Mouse (Mus musculus) liver, embryonic 16.5 days (tissue): ENCODE data around the gene Pcif1. TPM values are rescaled to one million over a fixed set of nuclear protein-coding genes. Genes with fewer than 3 reads are reported as not detected.

ENCODE experiments used
- ATAC-seq: fragments of 200-750 bp; cut with Nextera tagmentation; 2 replicates; pipeline ENCODE4 v1.8.0; 2017; ENCODE audit warnings: low read depth, mild to moderate bottlenecking, moderate number of reproducible peaks, moderate library complexity
- H3K27ac ChIP-seq: fragments of 300-500 bp; sonication (generic); 2 replicates; pipeline ENCODE4 v1.5.1; 2014; ENCODE audit warnings: mild to moderate bottlenecking, low read length
- H3K27me3 ChIP-seq: fragments of 300-500 bp; sonication (generic); 2 replicates; pipeline ENCODE4 v1.6.1; 2014; ENCODE audit warnings: low read depth, low read length, mixed read lengths; ENCODE audit not compliant: control insufficient read depth, insufficient read depth
- H3K36me3 ChIP-seq: fragments of 300-500 bp; sonication (generic); 2 replicates; pipeline ENCODE4 v1.6.1; 2014; ENCODE audit warnings: mild to moderate bottlenecking; ENCODE audit not compliant: control insufficient read depth, insufficient read depth
- H3K4me1 ChIP-seq: fragments of 300-500 bp; sonication (generic); 2 replicates; pipeline ENCODE4 v1.6.1; 2014; ENCODE audit warnings: low read depth, low read length, mixed read lengths; ENCODE audit not compliant: control insufficient read depth
- H3K4me2 ChIP-seq: fragments of 300-500 bp; sonication (generic); 2 replicates; pipeline ENCODE4 v1.6.1; 2014; ENCODE audit warnings: low read depth, low read length, mixed read lengths
- H3K4me3 ChIP-seq: fragments of 300-500 bp; sonication (generic); 2 replicates; pipeline ENCODE4 v1.5.1; 2014; ENCODE audit warnings: low read depth, mild to moderate bottlenecking, low read length
- H3K9ac ChIP-seq: fragments of 300-500 bp; sonication (generic); 2 replicates; pipeline ENCODE4 v1.6.1; 2014; ENCODE audit warnings: low read depth, low read length
- H3K9me3 ChIP-seq: fragments of 300-500 bp; sonication (generic); replicated peaks from 2 replicates; pipeline ENCODE4 v1.6.1; 2016; ENCODE audit warnings: low read length; ENCODE audit not compliant: control insufficient read depth
- WGBS: fragments of 180-500 bp; shearing (Covaris S2); extraction: QIAGEN DNeasy Blood & Tissue Kit; methylation state at CpG from one replicate; pipeline ENCODE4 v1.1.7; 2014; ENCODE audit not compliant: insufficient replicate concordance; 5-methylcytosine and 5-hydroxymethylcytosine counted together
- polyA plus RNA-seq: library from polyadenylated mRNA; unstranded; fragments of >200 nt; fragmentation: Nextera tagmentation; extraction: Ambion mirVana; gene quantifications from 2 replicates; pipeline ENCODE4 v1.2.1, GENCODE M21; 2015

The Pcif1 gene
- polyA plus RNA-seq, 1 experiment from 2014 or later: 36.8 TPM

DNA sequence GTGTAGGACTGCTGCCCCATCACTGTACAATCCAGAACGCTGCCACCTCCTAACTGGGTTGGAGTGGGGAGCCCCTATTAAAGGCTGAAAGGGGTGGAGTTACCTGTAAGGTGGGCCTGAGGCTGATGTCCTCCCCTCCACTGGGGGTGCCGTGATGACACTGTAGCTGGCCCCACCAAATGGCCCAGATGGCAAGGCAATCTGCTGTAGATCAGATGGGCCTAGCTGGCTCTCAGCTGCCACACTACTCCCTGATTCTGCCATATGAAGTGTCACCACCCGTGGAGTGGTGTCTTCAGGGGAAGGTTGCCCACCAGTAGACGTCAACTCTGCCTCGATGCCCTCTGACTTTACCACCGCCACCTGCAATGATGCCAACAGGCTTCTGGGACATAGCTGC, 16.8 kb downstream of the Pcif1 start:
- H3K4me1 ChIP-seq: no peaks in the 10 kb centered on the region
- H3K36me3 ChIP-seq: peaks cover 92% of the 10 kb centered on the region
- no peak overlapping the region for H3K4me2 ChIP-seq
- H3K27me3 ChIP-seq: no peaks in the 10 kb centered on the region
- ATAC-seq: no peak
- no peaks in the 10 kb centered on the region for H3K9me3 ChIP-seq
- no peak overlapping the region for H3K9ac ChIP-seq
- H3K27ac ChIP-seq: no peak overlapping the region
- no peak overlapping the region for H3K4me3 ChIP-seq
- 86% methylated on average over 6 of the region's 6 CpGs for WGBS

DNA sequence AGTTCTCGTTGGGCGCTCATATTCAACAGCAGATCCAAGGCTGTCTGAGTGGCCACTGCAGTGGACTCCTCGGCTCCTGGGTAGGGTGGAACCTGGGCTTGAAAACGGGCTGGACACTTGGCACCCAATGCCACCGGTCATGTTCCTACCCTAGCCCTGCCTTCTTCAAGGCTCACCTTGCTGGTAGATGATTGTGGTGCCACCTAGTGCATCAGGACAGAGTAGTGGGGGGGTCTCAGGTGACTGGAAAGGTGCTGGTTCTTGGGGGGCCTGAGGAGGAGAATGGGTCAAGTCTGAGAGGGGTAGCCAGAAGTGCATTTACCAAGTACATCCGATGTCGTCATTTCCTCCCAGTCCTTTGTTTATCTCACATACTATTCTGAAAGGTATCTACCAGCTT, 18.9 kb downstream of the Pcif1 start:
- Histone ChIP-seq H3K27me3 (no peaks in the 10 kb centered on the region), H3K4me1 (no peaks in the 10 kb centered on the region), H3K9ac (no peak overlapping the region), H3K36me3 (peaks cover 90% of the 10 kb centered on the region), H3K4me3 (no peak overlapping the region), H3K4me2 (no peak overlapping the region), H3K27ac (no peak overlapping the region), H3K9me3 (no peaks in the 10 kb centered on the region)
- 85% methylated on average over 7 of the region's 7 CpGs for WGBS
- no peak for ATAC-seq

DNA sequence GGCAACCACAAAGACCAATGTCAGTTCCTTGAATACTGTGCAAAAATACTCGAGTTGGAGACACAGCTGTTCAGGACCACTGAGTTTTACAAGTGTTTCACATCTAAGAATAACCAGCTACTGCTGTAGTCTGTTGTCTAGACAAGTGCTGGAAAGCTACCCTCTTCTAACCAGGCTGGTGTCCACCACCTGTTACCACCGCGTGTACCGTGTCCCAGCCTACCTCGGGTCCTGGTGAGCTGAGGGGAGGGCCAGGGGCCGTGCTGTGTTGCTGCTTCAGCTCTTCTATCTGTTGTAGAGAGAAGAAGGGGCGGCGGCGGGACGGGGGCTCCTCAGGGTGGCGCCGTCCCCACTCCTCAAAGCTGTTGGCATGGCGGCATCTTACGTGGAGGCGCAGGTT, 19.9 kb downstream of the Pcif1 start:
- Histone ChIP-seq H3K27ac (no peak overlapping the region), H3K9me3 (no peaks in the 10 kb centered on the region), H3K4me3 (no peak overlapping the region), H3K9ac (no peak overlapping the region), H3K27me3 (no peaks in the 10 kb centered on the region), H3K36me3 (peaks cover 82% of the 10 kb centered on the region), H3K4me2 (no peak overlapping the region), H3K4me1 (no peaks in the 10 kb centered on the region)
- no peak for ATAC-seq
- WGBS: 87% methylated on average over 15 of the region's 15 CpGs

DNA sequence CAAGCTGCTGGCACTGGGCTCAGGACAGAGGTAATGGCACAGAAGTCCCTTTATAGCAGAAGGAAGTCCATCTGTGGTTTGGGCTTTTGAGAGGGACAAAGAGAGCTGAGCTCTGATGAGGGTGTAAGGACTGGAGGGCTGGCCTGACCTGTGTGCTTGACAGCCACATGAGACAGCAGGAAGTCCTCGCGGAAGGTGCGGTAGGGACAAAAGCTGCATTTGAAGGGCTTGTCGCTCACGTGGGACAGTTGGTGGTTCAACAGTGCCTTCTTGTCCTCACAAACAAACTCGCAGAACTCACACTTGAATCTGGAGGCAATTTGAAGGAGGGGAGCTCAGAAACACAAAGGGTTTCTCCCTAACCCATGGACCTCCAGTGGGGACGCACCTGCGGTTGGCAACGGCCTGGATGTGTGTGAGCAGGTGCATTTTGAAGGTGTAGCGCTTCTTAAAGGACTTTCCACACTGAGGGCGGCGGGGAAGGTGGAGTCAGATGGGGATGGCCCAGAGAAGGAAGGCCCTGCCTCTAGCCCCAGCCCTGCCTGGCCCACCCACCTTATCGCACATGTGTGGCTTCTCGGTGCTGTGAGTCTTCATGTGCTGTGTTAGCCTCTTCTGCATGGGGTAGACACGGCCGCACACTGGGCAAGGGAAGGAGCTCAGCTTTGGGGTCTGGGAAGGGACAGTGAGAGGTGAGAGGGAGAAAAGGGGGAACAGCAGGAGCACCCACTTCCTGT, 20.8 kb downstream of the Pcif1 start:
- Histone ChIP-seq H3K4me3 (no peak overlapping the region), H3K27me3 (no peaks in the 10 kb centered on the region), H3K4me2 (no peak overlapping the region), H3K36me3 (peaks cover 82% of the 10 kb centered on the region), H3K27ac (no peak overlapping the region), H3K9ac (no peak overlapping the region), H3K4me1 (no peaks in the 10 kb centered on the region), H3K9me3 (no peaks in the 10 kb centered on the region)
- no peak for ATAC-seq
- WGBS: 82% methylated on average over 16 of the region's 16 CpGs

DNA sequence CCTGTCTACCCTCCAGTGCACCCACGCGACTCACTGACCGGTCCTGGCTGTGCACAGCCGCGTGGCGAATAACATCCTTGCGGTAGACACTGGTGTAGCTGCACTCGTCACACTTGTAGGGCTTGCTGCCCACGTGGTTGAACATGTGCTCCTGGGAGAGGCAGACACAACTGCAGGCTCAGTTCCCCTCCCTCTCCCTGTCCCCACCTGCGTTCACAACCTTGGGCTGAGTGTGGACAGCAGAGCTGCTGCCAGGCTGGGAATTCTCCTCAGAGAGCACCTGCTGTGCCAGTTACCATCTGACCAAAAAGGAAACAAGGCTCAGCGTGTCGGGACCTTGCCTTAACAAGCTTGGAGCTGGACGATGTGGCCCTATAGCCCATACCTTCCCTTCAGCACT, 22.3 kb downstream of the Pcif1 start:
- Histone ChIP-seq H3K9me3 (peaks cover 5% of the 10 kb centered on the region), H3K4me2 (no peak overlapping the region), H3K27me3 (no peaks in the 10 kb centered on the region), H3K9ac (no peak overlapping the region), H3K36me3 (peaks cover 80% of the 10 kb centered on the region), H3K27ac (no peak overlapping the region), H3K4me3 (no peak overlapping the region), H3K4me1 (no peaks in the 10 kb centered on the region)
- ATAC-seq: no peak
- WGBS: 90% methylated on average over 13 of the region's 13 CpGs

DNA sequence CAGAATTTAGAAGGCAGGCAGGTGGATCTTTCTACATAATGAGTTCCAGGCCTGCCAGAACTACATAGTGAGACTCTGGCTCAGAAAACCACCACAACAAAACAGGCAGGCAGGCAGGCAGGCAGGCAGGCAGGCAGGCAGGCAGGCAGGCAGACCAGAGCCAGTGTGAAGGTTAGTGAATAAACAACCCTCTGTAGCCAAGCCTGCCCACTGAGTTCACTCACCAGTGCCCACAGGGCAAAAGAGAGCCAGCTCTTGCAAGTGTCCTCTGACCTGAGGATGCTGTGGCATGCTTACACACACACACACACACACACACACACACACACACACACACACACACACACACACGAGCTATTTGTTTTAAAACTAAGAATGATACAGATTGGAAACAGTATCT, 24.4 kb downstream of the Pcif1 start:
- Histone ChIP-seq H3K4me1 (no peaks in the 10 kb centered on the region), H3K4me3 (no peak overlapping the region), H3K9ac (no peak overlapping the region), H3K9me3 (peaks cover 6% of the 10 kb centered on the region), H3K27ac (no peak overlapping the region), H3K36me3 (peaks cover 85% of the 10 kb centered on the region), H3K27me3 (no peaks in the 10 kb centered on the region), H3K4me2 (no peak overlapping the region)
- 64% methylated on average over 1 of the region's 1 CpGs for WGBS
- no peak for ATAC-seq

DNA sequence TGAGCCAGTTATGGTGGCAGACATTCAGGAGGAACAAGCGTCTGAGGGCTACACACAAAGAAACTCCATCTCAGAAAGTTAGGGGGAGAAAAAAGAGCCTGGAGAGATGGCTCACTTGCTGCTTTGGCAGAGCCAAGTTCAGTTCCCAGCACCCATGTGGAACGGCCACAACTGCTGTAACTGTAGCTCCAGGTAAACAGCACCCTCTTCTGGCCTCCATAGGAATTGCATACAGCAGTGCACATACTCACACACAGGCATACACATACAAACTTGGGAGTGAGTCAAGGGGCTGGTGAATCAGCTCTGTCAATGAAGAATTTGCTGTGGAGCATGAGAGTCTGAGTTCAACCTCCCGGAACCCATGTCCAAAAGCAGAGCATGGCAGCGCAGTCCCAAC, 27.0 kb downstream of the Pcif1 start:
- Histone ChIP-seq H3K36me3 (peaks cover 66% of the 10 kb centered on the region), H3K9ac (no peak overlapping the region), H3K9me3 (peaks cover 6% of the 10 kb centered on the region), H3K27ac (no peak overlapping the region), H3K4me1 (peaks cover 14% of the 10 kb centered on the region), H3K27me3 (no peaks in the 10 kb centered on the region), H3K4me3 (no peak overlapping the region), H3K4me2 (no peak overlapping the region)
- WGBS: 91% methylated on average over 4 of the region's 4 CpGs
- ATAC-seq: no peak

DNA sequence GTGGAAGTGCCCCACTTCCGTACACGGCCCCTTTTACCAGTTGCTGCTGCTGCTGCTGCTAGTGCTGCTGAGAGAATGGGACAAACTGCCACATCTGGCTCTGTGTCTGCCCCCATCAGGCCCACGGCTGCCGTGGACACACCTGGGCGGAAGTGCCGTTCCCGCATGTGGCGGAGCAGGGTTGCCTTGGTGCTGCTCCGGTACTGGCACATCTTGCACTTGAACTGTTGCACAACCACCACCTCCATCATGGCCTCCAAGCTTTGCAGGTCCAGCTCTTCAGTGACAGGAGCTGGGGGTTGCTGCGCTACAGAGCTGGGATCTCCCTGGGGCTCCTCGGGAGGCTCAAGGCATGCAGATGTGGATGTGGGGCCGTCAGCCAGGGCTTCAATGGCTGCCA, 28.4 kb downstream of the Pcif1 start:
- peaks cover 20% of the 10 kb centered on the region for H3K4me1 ChIP-seq
- peaks cover 52% of the 10 kb centered on the region for H3K36me3 ChIP-seq

DNA sequence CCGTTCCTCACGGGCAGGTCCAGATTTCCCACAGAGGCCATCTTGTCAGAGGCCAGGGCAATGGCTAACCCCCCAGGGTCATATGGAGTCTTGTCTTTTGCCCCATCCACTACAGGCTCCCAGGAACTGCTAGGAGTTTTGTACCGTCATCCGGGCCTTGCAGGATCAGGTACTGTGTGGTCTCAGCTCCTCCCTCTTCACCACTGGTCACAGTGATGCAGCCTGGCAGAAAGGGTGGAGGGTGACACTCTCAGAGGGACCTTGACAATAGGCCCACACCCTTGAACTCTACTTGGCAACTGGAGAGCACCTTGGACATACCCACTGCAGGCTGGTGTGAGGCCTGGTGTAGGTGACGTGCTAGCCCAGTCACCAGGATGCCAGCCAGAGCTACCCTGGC, 28.9 kb downstream of the Pcif1 start:
- no peaks in the 10 kb centered on the region for H3K27me3 ChIP-seq
- peaks cover 50% of the 10 kb centered on the region for H3K36me3 ChIP-seq
- no peak for ATAC-seq
- no peak overlapping the region for H3K4me2 ChIP-seq
- H3K4me1 ChIP-seq: peaks cover 24% of the 10 kb centered on the region
- H3K9me3 ChIP-seq: peaks cover 6% of the 10 kb centered on the region
- 96% methylated on average over 5 of the region's 5 CpGs for WGBS
- H3K27ac ChIP-seq: no peak overlapping the region
- no peak overlapping the region for H3K9ac ChIP-seq
- no peak overlapping the region for H3K4me3 ChIP-seq

More for the DNA sequence above, 28.4 kb downstream of the Pcif1 start:
- H3K27me3 ChIP-seq: no peaks in the 10 kb centered on the region
- no peak for ATAC-seq
- H3K4me3 ChIP-seq: no peak overlapping the region
- H3K9ac ChIP-seq: no peak overlapping the region
- H3K27ac ChIP-seq: no peak overlapping the region
- 94% methylated on average over 12 of the region's 12 CpGs for WGBS
- H3K9me3 ChIP-seq: peaks cover 6% of the 10 kb centered on the region
- no peak overlapping the region for H3K4me2 ChIP-seq
